Mouse (Mus musculus) ES-Bruce4 (cell line): ENCODE measurements around the gene Esd.

Experiments
- CTCF ChIP-seq: IDR thresholded peaks from one replicate; pipeline ENCODE4 v1.8.1; 2011; ENCODE audit warnings: low read depth, low read length
- EP300 ChIP-seq: IDR thresholded peaks from 2 replicates; pipeline ENCODE4 v1.6.1; 2011; ENCODE audit warnings: low read depth, low read length; ENCODE audit not compliant: insufficient read depth
- POLR2A ChIP-seq: IDR thresholded peaks from one replicate; pipeline ENCODE4 v1.8.1; 2011; ENCODE audit warnings: low read length; ENCODE audit not compliant: insufficient read depth

DNA sequence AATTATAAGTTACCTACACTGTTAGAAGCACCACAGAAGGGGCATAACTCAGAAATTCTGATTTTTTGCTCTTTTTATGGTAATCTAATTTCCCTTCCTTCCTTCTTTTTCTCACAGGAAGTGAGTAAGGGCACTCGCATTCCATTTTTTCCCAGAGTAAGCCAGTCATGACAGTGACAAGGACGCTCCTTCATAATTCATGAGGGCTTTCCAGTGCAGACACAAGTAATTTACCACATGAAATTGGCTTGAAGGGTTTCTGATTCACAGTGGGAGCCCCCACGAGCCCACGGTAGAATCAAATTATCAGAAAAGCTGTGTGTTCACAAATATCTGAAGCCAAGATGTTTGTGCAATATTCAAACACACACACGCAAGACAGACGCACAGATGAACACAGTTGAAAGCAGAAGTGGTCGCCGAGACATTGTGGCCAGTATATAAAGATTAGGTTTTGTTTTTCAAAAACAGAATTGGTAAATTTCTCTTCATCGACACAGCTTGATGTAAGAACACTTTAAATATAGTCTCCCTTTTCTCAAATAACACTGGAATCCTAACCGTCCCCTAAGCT, 42.0 kb downstream of the Esd start:
- TF ChIP-seq EP300 (no peak), CTCF (no peak), POLR2A (no peak)
